Mouse (Mus musculus): ENCODE measurements around the gene Angptl3.

The Angptl3 gene

DNA sequence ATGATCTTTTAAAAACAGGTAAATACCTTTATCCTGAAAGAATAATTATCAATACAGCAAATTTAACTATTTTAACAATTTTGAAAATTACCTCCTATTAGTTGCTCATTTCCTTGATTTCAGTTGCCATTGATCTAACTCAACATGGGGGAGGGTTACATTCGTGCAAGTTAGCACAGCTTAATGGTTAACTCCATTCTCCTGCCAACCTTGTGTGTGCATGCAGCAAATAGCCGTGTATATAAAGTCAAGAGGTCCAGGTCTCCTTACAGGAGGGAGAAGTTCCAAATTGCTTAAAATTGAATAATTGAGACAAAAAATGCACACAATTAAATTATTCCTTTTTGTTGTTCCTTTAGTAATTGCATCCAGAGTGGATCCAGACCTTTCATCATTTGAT, at the start of gene Angptl3:
TSS of gene Angptl3 (plus strand) at position 269 of the 400 bp plus-strand sequence.
- in situ Hi-C loops (cut with MboI) = no loop called here

GRCm38 (mm10) chr4:98984701-98985100, 46.1 kb upstream of the Angptl3 start:
- in situ Hi-C loops (cut with MboI) = no loop called here

- in situ Hi-C loops (cut with MboI) = no loop called here
These were observed 37.3 kb upstream of the Angptl3 start for GRCm38 (mm10) chr4:98993491-98993890.

GRCm38 (mm10) chr4:99005574-99005973, 25.2 kb upstream of the Angptl3 start:
- in situ Hi-C loops (cut with MboI) = no loop called here

- in situ Hi-C loops (cut with MboI) = no loop called here
These were observed 24.4 kb upstream of the Angptl3 start for GRCm38 (mm10) chr4:99006319-99006718.

DNA sequence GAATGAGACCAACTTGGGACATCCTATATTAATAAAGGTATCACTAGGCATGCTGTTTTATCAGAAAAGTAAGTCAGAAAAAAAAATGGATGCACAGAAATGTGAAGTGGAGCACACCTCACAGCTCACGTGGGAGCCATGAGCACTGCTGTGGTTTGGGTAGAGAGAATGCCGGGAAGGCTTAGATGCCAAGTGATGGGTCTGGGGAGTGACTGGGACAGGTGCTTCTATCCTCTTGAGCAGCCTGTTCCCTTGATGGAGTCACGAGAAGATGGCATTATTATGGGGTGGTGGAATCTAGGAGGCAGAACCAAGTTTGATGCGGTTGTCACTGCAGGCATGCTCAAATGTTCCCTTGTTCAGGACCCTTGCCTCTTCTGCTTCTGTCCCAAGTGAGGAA, 19.7 kb upstream of the Angptl3 start:
- in situ Hi-C loops (cut with MboI) = no loop called here

DNA sequence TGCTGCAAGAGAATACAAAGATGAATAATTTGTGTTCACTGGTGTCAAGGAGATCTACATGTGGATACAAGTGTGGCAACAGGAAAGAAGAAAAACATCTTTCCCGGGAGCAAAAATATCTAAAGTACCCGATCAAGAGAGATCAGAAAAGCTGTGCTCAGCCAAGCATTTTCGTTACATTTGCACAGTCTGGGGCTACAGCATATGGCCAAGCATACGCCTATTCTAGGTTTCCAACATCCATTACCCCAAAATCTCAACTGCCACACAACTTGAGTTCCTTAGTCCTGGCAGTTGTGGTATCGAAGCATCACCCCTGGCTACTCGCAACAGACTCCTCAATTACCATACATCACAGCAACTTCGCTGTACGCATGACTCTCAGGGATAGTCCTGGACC, 8.5 kb upstream of the Angptl3 start:
- in situ Hi-C loops (cut with MboI) = no loop called here

DNA sequence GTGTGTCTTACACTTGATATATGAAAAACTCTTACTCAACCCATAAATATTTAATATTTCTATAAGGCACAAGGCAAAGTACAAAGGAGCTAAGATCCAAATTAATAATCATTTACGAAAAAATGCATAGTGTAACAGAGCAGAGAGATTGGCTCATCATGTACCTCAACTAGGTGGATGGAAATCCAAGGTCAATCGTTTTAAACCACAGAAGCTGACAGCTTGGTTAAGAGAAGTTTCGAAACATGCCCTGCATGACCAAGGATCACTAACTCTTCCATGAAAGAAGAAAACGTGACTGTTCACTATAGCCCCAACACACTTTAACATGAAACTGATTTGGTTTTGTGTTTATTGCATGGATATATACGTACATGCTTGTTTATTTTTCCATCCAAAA, 2.4 kb upstream of the Angptl3 start:
- in situ Hi-C loops (cut with MboI) = no loop called here

- in situ Hi-C loops (cut with MboI) = no loop called here
These were observed 2.2 kb downstream of the Angptl3 start for GRCm38 (mm10) chr4:99032921-99033320.

- in situ Hi-C loops (cut with MboI) = no loop called here
These were observed 14.1 kb downstream of the Angptl3 start for GRCm38 (mm10) chr4:99044854-99045253.

DNA sequence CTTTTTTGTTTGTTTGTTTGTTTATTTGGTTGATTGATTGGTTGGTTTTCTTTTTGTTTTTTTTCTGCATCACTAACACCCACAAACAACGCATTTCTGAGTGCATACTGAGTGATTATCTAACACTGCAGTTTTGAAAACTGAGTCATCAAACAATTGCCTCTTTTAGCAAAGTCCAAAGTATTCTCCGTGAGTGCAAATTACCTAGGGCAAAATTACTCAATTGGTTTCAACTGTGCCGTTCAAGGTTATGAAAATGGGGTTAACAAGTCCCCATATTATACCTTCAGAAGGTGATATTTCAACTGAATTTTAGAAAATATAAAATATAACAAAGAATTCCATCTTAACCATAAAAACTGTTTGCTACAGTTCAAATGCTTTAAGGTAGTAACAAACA, 15.7 kb downstream of the Angptl3 start:
- in situ Hi-C loops (cut with MboI) = no loop called here

DNA sequence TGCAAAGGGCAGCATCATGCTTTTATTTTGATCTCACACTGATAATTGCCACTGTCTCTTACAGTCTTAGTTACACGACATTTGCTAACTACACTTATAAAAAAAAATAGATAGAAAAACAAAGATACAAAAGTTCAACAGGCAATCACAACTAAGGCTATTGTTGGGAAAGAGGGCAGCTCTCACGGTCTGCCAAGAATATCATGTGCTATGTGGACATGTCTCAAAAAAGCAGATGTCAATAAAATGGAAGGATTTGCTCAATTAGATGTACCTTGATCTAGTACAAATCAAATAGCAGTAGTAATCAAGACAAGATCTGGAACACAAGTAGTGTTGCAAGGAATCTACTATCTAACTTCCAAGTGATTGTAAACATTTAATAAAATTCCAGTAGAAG, 17.8 kb downstream of the Angptl3 start:
- in situ Hi-C loops (cut with MboI) = no loop called here

DNA sequence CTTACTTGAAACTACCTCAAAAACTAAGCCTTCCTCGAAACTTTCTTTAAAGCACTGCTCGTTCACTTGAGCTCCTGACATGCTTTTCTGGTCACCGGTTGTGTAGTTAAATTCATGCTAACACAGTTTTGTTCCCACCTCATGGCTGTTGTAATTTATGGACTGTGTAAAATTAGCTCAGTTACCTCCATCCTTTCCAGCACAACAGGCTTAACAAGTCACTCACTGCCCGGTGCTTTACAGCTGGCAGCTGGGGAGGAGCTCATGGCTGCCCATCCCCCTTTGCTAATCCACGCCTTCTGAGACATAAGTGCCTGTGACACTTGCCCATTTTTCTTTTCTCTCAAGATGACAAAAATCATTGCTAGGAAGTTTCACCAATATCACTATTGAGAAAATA, 33.8 kb downstream of the Angptl3 start:
- in situ Hi-C loops (cut with MboI) = no loop called here

- in situ Hi-C loops (cut with MboI) = no loop called here
These were observed 38.1 kb downstream of the Angptl3 start for GRCm38 (mm10) chr4:99068806-99069205.

GRCm38 (mm10) chr4:99078005-99078404, 47.3 kb downstream of the Angptl3 start:
- in situ Hi-C loops (cut with MboI) = no loop called here

GRCm38 (mm10) chr4:99081169-99081568, 50.4 kb downstream of the Angptl3 start:
- in situ Hi-C loops (cut with MboI) = no loop called here

DNA sequence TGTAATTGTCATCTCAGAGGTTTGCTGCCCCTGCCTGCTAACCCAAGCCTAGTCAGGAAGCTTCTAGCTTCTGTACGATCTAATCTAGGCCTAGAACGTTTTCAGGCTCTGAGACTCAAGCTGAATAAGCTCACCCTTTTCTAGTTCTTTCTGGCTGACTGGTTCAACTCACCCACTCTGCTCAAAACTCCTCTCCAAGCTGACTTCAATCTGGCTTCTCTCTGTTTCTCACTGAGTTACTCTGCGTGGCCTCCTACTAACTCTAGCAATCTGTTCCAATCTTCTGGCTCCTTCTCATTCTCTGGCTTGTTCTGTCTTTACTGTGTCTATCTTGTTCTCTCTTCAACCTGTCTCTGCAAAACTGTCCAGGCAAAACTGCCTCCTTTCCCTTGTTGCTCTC, 53.1 kb downstream of the Angptl3 start:
- in situ Hi-C loops (cut with MboI) = no loop called here

DNA sequence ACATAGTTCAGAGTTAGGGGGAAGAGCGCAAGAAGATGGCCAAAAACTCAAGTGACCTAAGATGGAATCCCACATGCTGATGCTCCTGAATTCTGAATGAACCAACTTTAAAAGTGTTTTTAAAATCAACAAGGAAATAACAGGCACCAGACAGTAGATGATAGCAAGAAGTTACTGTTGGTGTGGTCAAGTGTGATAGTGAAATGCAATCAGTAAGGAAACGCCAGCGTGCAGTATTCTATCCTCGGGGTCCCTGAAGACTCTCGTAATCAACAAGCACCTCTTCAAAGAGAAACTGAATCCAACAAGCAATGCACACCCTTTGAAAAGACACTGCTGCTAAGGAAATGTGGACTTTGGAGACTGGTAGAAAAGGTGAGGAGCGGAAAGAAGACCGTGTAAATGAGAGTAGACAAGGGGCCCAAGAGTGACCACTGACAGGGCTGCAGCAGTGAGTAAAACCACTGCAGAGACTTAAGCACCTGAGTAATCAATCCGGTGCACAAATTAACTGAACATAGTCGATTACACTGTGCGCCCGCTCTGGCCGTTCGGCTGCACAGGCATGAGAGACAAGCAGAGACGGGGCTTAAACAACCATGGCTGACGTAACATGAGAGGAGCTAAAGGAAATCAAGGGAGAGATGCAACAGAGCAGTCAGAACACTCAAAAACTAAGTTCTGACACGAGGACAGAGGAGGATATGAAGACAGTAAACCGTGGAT, 57.2 kb downstream of the Angptl3 start:
- in situ Hi-C loops (cut with MboI) = no loop called here

DNA sequence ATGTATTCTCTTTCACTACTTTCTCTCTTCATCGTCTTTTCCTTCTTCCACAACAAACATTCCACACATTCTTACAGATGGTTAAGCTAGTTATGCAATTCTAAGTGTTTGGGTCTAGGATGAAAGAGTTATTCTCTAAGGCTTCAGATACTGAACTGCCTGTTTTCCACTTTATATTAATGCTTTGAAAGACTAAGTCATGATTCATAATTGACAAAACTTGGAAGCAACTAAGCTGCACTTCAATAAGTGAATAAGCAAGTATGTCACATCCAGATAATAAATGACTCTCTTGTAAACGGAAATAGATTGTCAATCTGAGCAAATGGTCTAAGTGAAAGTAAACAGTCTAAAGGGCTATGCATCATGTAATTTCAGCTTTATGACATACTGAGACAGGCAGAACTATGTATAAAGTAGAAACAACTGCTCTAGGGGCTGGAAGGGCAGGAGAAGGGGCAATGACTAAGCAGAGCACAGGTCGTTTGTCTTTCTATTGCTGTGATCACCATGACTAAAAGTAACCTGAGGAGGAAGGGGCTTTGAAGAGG, 60.5 kb downstream of the Angptl3 start:
- in situ Hi-C loops (cut with MboI) = no loop called here

DNA sequence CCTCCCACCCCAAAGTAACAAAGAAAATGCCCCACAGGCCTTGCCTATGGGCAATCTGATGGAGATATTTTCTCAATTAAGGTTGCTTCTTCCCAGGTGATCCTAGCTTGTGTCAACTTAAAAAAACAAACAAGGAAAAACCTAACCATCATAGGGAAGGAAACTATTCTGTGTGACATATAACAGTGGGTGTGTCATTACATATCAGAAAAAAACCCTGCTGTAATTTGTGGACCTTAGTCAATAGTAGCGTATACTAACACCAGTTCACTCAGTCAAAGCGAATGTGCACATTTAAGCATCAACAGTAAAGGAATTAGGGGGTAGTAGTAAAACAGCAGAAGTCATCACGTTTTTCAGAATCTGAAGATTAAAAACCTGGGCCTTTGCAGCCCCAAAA, 61.0 kb downstream of the Angptl3 start:
- in situ Hi-C loops (cut with MboI) = no loop called here

Data from mature B cell (primary cell).